Mouse (Mus musculus) hindbrain, embryonic 14.5 days (tissue): ENCODE data around the gene Glis2. TPM values are rescaled to one million over a fixed set of nuclear protein-coding genes. Genes with fewer than 3 reads are reported as not detected.

Source experiments
- ATAC-seq: fragments of 200-750 bp; cut with Nextera tagmentation; 2 replicates; pipeline ENCODE4 v1.8.0; 2017; ENCODE audit warnings: moderate number of reproducible peaks, mild to moderate bottlenecking, moderate TSS enrichment, moderate library complexity; ENCODE audit not compliant: low FRiP score
- DNase-seq: peaks from one replicate; pipeline ENCODE4 v3.0.0-alpha.2; 2015; ENCODE audit warnings: low spot score
- H3K27ac ChIP-seq: fragments of 300-500 bp; sonication (generic); 2 replicates; pipeline ENCODE4 v1.5.1; 2014; ENCODE audit warnings: mild to moderate bottlenecking, moderate library complexity
- H3K27me3 ChIP-seq: fragments of 300-500 bp; sonication (generic); 2 replicates; pipeline ENCODE4 v1.6.1; 2014; ENCODE audit warnings: mild to moderate bottlenecking, low read length, mixed read lengths; ENCODE audit not compliant: control insufficient read depth, insufficient read depth
- H3K36me3 ChIP-seq: fragments of 300-500 bp; sonication (generic); replicated peaks from 2 replicates; pipeline ENCODE4 v1.6.1; 2014; ENCODE audit not compliant: control insufficient read depth, insufficient read depth
- H3K4me1 ChIP-seq: fragments of 300-500 bp; sonication (generic); replicated peaks from 2 replicates; pipeline ENCODE4 v1.6.1; 2014; ENCODE audit warnings: antibody characterized with exemption, low read length, mixed read lengths; ENCODE audit not compliant: control insufficient read depth, insufficient read depth
- H3K4me2 ChIP-seq: fragments of 300-500 bp; sonication (generic); replicated peaks from 2 replicates; pipeline ENCODE4 v1.6.1; 2014; ENCODE audit warnings: mild to moderate bottlenecking, moderate library complexity
- H3K4me3 ChIP-seq: fragments of 300-500 bp; sonication (generic); replicated peaks from 2 replicates; pipeline ENCODE4 v1.5.1; 2014; ENCODE audit warnings: mild to moderate bottlenecking, low read length
- H3K9ac ChIP-seq: fragments of 300-500 bp; sonication (generic); 2 replicates; pipeline ENCODE4 v1.6.1; 2014
- H3K9me3 ChIP-seq: fragments of 300-500 bp; sonication (generic); 2 replicates; pipeline ENCODE4 v1.6.1; 2016; ENCODE audit warnings: low read length; ENCODE audit not compliant: control insufficient read depth
- WGBS: fragments of 180-500 bp; shearing (Covaris S2); extraction: QIAGEN DNeasy Blood & Tissue Kit; methylation state at CpG from one replicate; pipeline ENCODE4 v1.1.7; 2014; 5-methylcytosine and 5-hydroxymethylcytosine counted together
- polyA plus RNA-seq: library from polyadenylated mRNA; unstranded; fragments of >200 nt; fragmentation: Nextera tagmentation; extraction: Ambion mirVana; gene quantifications from 2 replicates; pipeline ENCODE4 v1.2.1, GENCODE M21; 2014

The Glis2 gene
- polyA plus RNA-seq, 1 experiment from 2014 or later, result 19.0 TPM

- peak within 1 kb of the TSS; percentile 77 for H3K4me3 ChIP-seq
- no peaks in the 10 kb centered on the region for H3K27me3 ChIP-seq
- DNase-seq, result peak; percentile 93
- peak within 1 kb of the TSS; percentile 70 for H3K4me2 ChIP-seq
- H3K9ac ChIP-seq, result peak within 1 kb of the TSS; percentile 89
- H3K27ac ChIP-seq, result peak within 1 kb of the TSS; percentile 89
- peaks cover 19% of the 10 kb centered on the region; the same call in 1 of the 2 replicates for H3K36me3 ChIP-seq
- peaks cover 17% of the 10 kb centered on the region for H3K4me1 ChIP-seq
- WGBS, result under 1% methylated on average over 56 of the region's 56 CpGs
- peak; percentile 91 for ATAC-seq
- no peaks in the 10 kb centered on the region for H3K9me3 ChIP-seq
Measured at GRCm38 (mm10) chr16:4624481-4625110, 30.1 kb downstream of the Glis2 start, which contains the start of gene Pam16. Gene Pam16 (minus strand): TSS chr16:4624988.

GRCm38 (mm10) chr16:4627105-4627504, 32.6 kb downstream of the Glis2 start:
- WGBS, result 89% methylated on average over 6 of the region's 6 CpGs
- Histone ChIP-seq H3K27ac (no peak overlapping the region), H3K4me3 (no peak overlapping the region), H3K27me3 (no peaks in the 10 kb centered on the region), H3K4me2 (no peak overlapping the region), H3K4me1 (peaks cover 17% of the 10 kb centered on the region), H3K36me3 (peaks cover 36% of the 10 kb centered on the region), H3K9me3 (no peaks in the 10 kb centered on the region), H3K9ac (no peak overlapping the region)
- DNase-seq (no peak), ATAC-seq (no peak)

GRCm38 (mm10) chr16:4628898-4629419, 34.4 kb downstream of the Glis2 start:
- Histone ChIP-seq H3K4me3 (no peak overlapping the region), H3K27me3 (no peaks in the 10 kb centered on the region), H3K9ac (no peak overlapping the region), H3K27ac (no peak overlapping the region), H3K4me1 (peaks cover 2% of the 10 kb centered on the region), H3K4me2 (no peak overlapping the region), H3K9me3 (no peaks in the 10 kb centered on the region), H3K36me3 (peaks cover 41% of the 10 kb centered on the region)
- DNase-seq, result no peak
- ATAC-seq, result no peak
- 93% methylated on average over 9 of the region's 9 CpGs for WGBS

- no peak overlapping the region for H3K27ac ChIP-seq
- H3K4me2 ChIP-seq, result no peak overlapping the region
- DNase-seq (peak; percentile 73), ATAC-seq (no peak)
- H3K4me3 ChIP-seq, result no peak overlapping the region
- no peaks in the 10 kb centered on the region for H3K9me3 ChIP-seq
- H3K36me3 ChIP-seq, result peaks cover 49% of the 10 kb centered on the region
- WGBS, result 25% methylated on average over 6 of the region's 6 CpGs
- no peaks in the 10 kb centered on the region for H3K4me1 ChIP-seq
- H3K9ac ChIP-seq, result no peak overlapping the region
- H3K27me3 ChIP-seq, result no peaks in the 10 kb centered on the region
Measured at GRCm38 (mm10) chr16:4629950-4630349, 35.4 kb downstream of the Glis2 start.

- ATAC-seq, result no peak
- Histone ChIP-seq H3K4me3 (no peak overlapping the region), H3K4me1 (no peaks in the 10 kb centered on the region), H3K27ac (no peak overlapping the region), H3K9ac (no peak overlapping the region), H3K27me3 (no peaks in the 10 kb centered on the region), H3K4me2 (no peak overlapping the region), H3K36me3 (peaks cover 43% of the 10 kb centered on the region), H3K9me3 (no peaks in the 10 kb centered on the region)
- WGBS, result 55% methylated on average over 7 of the region's 7 CpGs
- no peak for DNase-seq
Measured at GRCm38 (mm10) chr16:4632050-4632449, 37.5 kb downstream of the Glis2 start.

- DNase-seq (no peak), ATAC-seq (no peak)
- Histone ChIP-seq H3K9ac (no peak overlapping the region), H3K27ac (no peak overlapping the region), H3K4me1 (no peaks in the 10 kb centered on the region), H3K9me3 (no peaks in the 10 kb centered on the region), H3K4me2 (no peak overlapping the region), H3K4me3 (no peak overlapping the region), H3K36me3 (peaks cover 38% of the 10 kb centered on the region), H3K27me3 (no peaks in the 10 kb centered on the region)
- WGBS, result 97% methylated on average over 3 of the region's 3 CpGs
Measured at GRCm38 (mm10) chr16:4633661-4634060, 39.1 kb downstream of the Glis2 start.

GRCm38 (mm10) chr16:4634681-4635080, 40.2 kb downstream of the Glis2 start:
- WGBS, result 85% methylated on average over 9 of the region's 9 CpGs
- H3K36me3 ChIP-seq, result peaks cover 33% of the 10 kb centered on the region
- no peak for DNase-seq
- no peak overlapping the region for H3K4me3 ChIP-seq
- H3K4me2 ChIP-seq, result no peak overlapping the region
- no peak overlapping the region for H3K27ac ChIP-seq
- H3K27me3 ChIP-seq, result no peaks in the 10 kb centered on the region
- H3K9me3 ChIP-seq, result no peaks in the 10 kb centered on the region
- ATAC-seq, result no peak
- H3K4me1 ChIP-seq, result peaks cover 4% of the 10 kb centered on the region
- no peak overlapping the region for H3K9ac ChIP-seq

- DNase-seq, result no peak
- H3K36me3 ChIP-seq, result peaks cover 29% of the 10 kb centered on the region
- 72% methylated on average over 4 of the region's 4 CpGs for WGBS
Measured at GRCm38 (mm10) chr16:4635760-4636159, 41.2 kb downstream of the Glis2 start.

GRCm38 (mm10) chr16:4638891-4639390, 44.4 kb downstream of the Glis2 start:
- no peak overlapping the region for H3K27ac ChIP-seq
- DNase-seq (no peak), ATAC-seq (no peak)
- no peaks in the 10 kb centered on the region for H3K9me3 ChIP-seq
- 87% methylated on average over 3 of the region's 3 CpGs for WGBS
- no peak overlapping the region for H3K4me2 ChIP-seq
- no peak overlapping the region for H3K4me3 ChIP-seq
- H3K4me1 ChIP-seq, result peaks cover 31% of the 10 kb centered on the region
- H3K27me3 ChIP-seq, result no peaks in the 10 kb centered on the region
- peaks cover 13% of the 10 kb centered on the region; the same call in 1 of the 2 replicates for H3K36me3 ChIP-seq
- no peak overlapping the region for H3K9ac ChIP-seq

More at GRCm38 (mm10) chr16:4635760-4636159, 41.2 kb downstream of the Glis2 start:
- Histone ChIP-seq H3K27me3 (no peaks in the 10 kb centered on the region), H3K9ac (no peak overlapping the region), H3K4me3 (no peak overlapping the region), H3K9me3 (no peaks in the 10 kb centered on the region), H3K27ac (no peak overlapping the region), H3K4me2 (no peak overlapping the region), H3K4me1 (peaks cover 13% of the 10 kb centered on the region)
- no peak for ATAC-seq
